Mouse (Mus musculus): ENCODE data around the gene Tpd52l1.

Tpd52l1 gene

GRCm38 (mm10) chr10:31336432-31336831, 109.3 kb downstream of the Tpd52l1 start:
- DNase-seq, result no peak

- no peak for DNase-seq
These were observed 114.5 kb downstream of the Tpd52l1 start for GRCm38 (mm10) chr10:31331225-31331775.

- DNase-seq, result no peak
These were observed 115.3 kb downstream of the Tpd52l1 start for GRCm38 (mm10) chr10:31330286-31330962.

- DNase-seq, result no peak
These were observed 116.3 kb downstream of the Tpd52l1 start for GRCm38 (mm10) chr10:31329436-31329835.

- DNase-seq, result no peak
These were observed 127.3 kb downstream of the Tpd52l1 start for GRCm38 (mm10) chr10:31318491-31318890.

GRCm38 (mm10) chr10:31312865-31313848, 132.6 kb downstream of the Tpd52l1 start, which contains the start of gene Hddc2:
Gene Hddc2, plus strand, starts transcription at chr10:31313383.
- peak; percentile 91 for DNase-seq

- peak; percentile 48 for DNase-seq
These were observed 138.6 kb downstream of the Tpd52l1 start for GRCm38 (mm10) chr10:31307024-31307598.

- no peak for DNase-seq
These were observed 142.3 kb downstream of the Tpd52l1 start for GRCm38 (mm10) chr10:31303446-31303845.

- DNase-seq, result peak; percentile 21
These were observed 145.5 kb downstream of the Tpd52l1 start for GRCm38 (mm10) chr10:31300292-31300691.

- peak; percentile 74 for DNase-seq
These were observed 146.7 kb downstream of the Tpd52l1 start for GRCm38 (mm10) chr10:31298921-31299574.

GRCm38 (mm10) chr10:31298263-31298662, 147.5 kb downstream of the Tpd52l1 start:
- DNase-seq, result no peak

GRCm38 (mm10) chr10:31297106-31297505, 148.7 kb downstream of the Tpd52l1 start:
- no peak for DNase-seq

- DNase-seq, result no peak
These were observed 149.3 kb downstream of the Tpd52l1 start for GRCm38 (mm10) chr10:31296458-31296857.

- no peak for DNase-seq
These were observed 150.1 kb downstream of the Tpd52l1 start for GRCm38 (mm10) chr10:31295705-31296104.

- DNase-seq, result no peak
These were observed 156.9 kb downstream of the Tpd52l1 start for GRCm38 (mm10) chr10:31288697-31289390.

- DNase-seq, result no peak
These were observed 158.0 kb downstream of the Tpd52l1 start for GRCm38 (mm10) chr10:31287787-31288186.

Measured in embryo, embryonic 11 days (tissue).